Mouse (Mus musculus): Measurements from ENCODE around the gene D930007J09Rik.

The D930007J09Rik gene

GRCm38 (mm10) chr13:32819241-32819640, 16.6 kb upstream of the D930007J09Rik start:
- DNase-seq: no peak

- DNase-seq: no peak
Observed at GRCm38 (mm10) chr13:32807624-32808023, 5.0 kb upstream of the D930007J09Rik start.

- no peak for DNase-seq
Observed at GRCm38 (mm10) chr13:32806820-32807219, 4.2 kb upstream of the D930007J09Rik start.

- no peak for DNase-seq
Observed at GRCm38 (mm10) chr13:32803701-32804345, 1.2 kb upstream of the D930007J09Rik start.

GRCm38 (mm10) chr13:32801693-32802221, 892 bp downstream of the D930007J09Rik start, which contains the start of gene Wrnip1:
Wrnip1 (plus strand) TSS chr13:32802038.
- peak; percentile 94 for DNase-seq

- DNase-seq: no peak
Observed at GRCm38 (mm10) chr13:32800859-32801258, 1.8 kb downstream of the D930007J09Rik start.

- DNase-seq: no peak
Observed at GRCm38 (mm10) chr13:32799131-32799530, 3.5 kb downstream of the D930007J09Rik start.

- DNase-seq: no peak
Observed at GRCm38 (mm10) chr13:32797085-32797484, 5.6 kb downstream of the D930007J09Rik start.

- no peak for DNase-seq
Observed at GRCm38 (mm10) chr13:32795166-32795565, 7.5 kb downstream of the D930007J09Rik start.

- DNase-seq: no peak
Observed at GRCm38 (mm10) chr13:32794619-32795018, 8.0 kb downstream of the D930007J09Rik start.

GRCm38 (mm10) chr13:32789781-32790180, 12.9 kb downstream of the D930007J09Rik start:
- no peak for DNase-seq

GRCm38 (mm10) chr13:32787584-32787983, 15.1 kb downstream of the D930007J09Rik start:
- DNase-seq: no peak

GRCm38 (mm10) chr13:32783816-32784215, 18.8 kb downstream of the D930007J09Rik start, which contains the start of gene Mylk4:
Mylk4 (minus strand) TSS chr13:32783954.
- DNase-seq: no peak

- peak; percentile 29 for DNase-seq
Observed at GRCm38 (mm10) chr13:32783055-32783454, 19.6 kb downstream of the D930007J09Rik start.

GRCm38 (mm10) chr13:32778861-32779260, 23.8 kb downstream of the D930007J09Rik start:
- DNase-seq: no peak

GRCm38 (mm10) chr13:32776350-32776749, 26.3 kb downstream of the D930007J09Rik start:
- DNase-seq: no peak

GRCm38 (mm10) chr13:32775889-32776288, 26.8 kb downstream of the D930007J09Rik start:
- DNase-seq: no peak

- no peak for DNase-seq
Observed at GRCm38 (mm10) chr13:32769960-32770359, 32.7 kb downstream of the D930007J09Rik start.

- no peak for DNase-seq
Observed at GRCm38 (mm10) chr13:32768104-32768503, 34.5 kb downstream of the D930007J09Rik start.

GRCm38 (mm10) chr13:32764448-32764847, 38.2 kb downstream of the D930007J09Rik start:
- no peak for DNase-seq

- DNase-seq: no peak
Observed at GRCm38 (mm10) chr13:32763141-32763540, 39.5 kb downstream of the D930007J09Rik start.

GRCm38 (mm10) chr13:32760795-32761194, 41.9 kb downstream of the D930007J09Rik start:
- no peak for DNase-seq

- DNase-seq: peak; percentile 49
Observed at GRCm38 (mm10) chr13:32759036-32759435, 43.6 kb downstream of the D930007J09Rik start.
